Mouse (Mus musculus): ENCODE results near the gene Tppp. TPM values are rescaled to one million over a fixed set of nuclear protein-coding genes. Genes with fewer than 3 reads are reported as not detected.
"Not testable (repeated sequence)": the region's sequence is repeated elsewhere in the genome, so short reads cannot be mapped to it uniquely, and the experiment has no call there.

Gene Tppp
- 10 to 100 TPM; 17.2 to 24.1 TPM for total RNA-seq (2021)
- long read RNA-seq, experiment 1, full-length matches to known transcripts = 6 of 13 reads
- long read RNA-seq, experiment 1, partial matches to known transcripts = 1 of 13 reads
- long read RNA-seq, experiment 1, other reads (novel, unspliced or antisense) = 6 of 13 reads
- long read RNA-seq, experiment 2, full-length matches to known transcripts = 6 of 12 reads
- long read RNA-seq, experiment 2, partial matches to known transcripts = 1 of 12 reads
- long read RNA-seq, experiment 2, other reads (novel, unspliced or antisense) = 5 of 12 reads

DNA sequence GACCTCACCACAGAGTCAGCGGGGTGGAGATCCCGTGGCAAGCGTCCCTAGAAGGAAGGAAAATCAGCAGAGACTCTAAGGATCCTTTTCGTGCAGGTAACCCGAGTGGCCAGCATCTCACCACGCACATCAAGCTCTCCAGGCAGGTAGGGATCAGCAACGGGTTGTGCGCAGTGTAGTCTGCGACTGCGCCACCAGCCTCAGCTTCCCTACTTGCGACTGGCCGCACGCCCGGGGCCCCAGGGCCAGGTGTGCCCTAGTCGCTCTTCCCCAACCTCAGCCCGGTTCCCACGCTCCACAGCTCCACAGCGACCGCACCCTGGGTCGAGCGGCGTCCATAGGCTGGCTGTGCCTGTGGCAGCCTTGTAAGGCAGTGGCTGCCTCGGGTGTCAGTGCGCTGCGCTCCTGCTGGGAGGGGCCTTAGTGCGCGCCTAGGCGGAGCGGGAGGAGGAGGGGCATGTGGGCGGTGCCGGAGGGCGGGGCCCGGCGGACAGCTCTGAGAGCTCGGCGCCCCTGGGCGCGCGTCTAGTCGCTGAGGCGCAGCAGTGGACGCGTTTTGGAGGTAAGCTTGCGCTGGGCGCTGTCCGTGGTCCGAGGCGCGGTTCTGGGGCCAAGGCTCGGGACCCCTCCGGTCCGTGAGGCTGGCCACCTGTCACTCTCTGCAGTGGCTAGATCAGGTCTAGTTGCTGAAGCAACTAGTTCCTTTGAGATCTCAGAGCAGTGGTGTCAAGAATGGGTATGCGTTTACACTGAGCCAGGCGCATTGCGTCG is at the start of gene Tppp:
Gene Tppp (plus strand): TSS at position 460 of the 771 bp plus-strand sequence.
- intact Hi-C loops (cut with DNase I) = no loop called here
- peak; percentile 95 to 96 for DNase-seq

DNA sequence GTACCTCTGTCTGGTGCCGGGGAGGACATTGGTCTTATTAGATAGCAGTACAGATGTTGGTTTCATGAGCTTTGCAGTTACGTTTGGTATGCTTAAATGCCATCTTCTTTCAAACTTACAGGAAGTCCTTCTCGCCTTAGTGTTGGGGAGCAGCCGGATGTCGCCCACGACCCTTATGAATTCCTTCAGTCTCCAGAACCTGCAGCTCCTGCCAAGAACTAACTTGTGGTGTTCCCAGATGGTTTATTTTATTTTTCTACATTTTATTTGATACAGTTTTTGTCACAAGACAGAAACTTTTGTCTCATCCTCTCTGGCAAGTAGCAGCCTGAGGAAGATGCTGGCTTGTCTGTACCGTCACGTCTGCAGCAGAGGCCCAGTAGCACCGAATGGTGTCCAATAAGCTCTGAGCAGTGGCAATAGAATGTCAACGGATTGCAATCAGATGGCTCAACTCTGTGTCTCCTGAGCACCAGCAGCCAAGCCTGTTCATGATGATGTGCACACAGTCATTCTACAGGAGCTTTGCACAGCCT is 49.0 kb upstream of the Tppp start:
- no peak for DNase-seq
- intact Hi-C loops (cut with DNase I) = loop anchor here (10.0 kb wide), 1 partner anchor 215 kb away; no protein-coding TSS in a partner anchor

DNA sequence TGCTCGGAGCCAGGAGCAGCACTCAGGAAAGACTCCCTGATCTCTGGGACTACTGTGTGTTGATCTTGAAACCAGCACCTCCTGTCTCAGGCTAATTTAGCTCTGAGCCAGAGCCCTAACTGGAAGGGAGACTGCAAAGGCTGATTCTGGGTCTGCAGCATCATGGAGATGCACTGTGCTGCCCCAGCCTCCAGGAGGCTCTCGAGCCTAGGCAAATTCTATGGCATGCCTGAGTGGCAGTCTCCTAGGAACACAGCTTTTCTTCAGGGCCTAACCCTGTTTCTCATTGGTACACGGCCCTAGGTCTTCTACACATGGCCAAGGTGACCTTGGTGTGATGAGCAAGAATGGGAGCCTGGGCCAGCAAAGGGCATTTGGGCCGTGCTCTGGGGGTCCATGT is 48.0 kb upstream of the Tppp start:
- DNase-seq = no peak
- intact Hi-C loops (cut with DNase I) = loop anchor here (10.0 kb wide), 1 partner anchor 214 kb away; no protein-coding TSS in a partner anchor

DNA sequence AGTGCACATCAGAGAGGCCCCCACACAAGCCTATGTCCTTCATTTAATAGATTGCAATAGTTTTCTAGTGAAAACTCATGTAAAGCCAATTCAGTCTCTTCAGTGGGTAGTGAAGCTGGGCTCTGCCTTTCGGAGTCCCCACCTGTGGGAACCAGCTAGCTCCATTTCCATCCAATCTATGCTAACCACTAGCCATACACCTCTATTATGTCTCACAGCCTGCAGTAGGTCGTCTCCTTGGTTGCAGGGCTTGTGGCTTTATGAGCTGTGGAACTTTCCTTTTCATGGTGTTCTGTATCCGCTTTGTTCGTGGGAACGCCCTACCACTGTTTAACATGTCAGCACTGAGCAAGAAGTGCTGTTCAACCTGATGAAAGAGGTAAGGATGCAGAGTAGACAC is 45.7 kb upstream of the Tppp start, which contains the start of gene Zdhhc11:
Gene Zdhhc11 (plus strand): TSS at position 301 of the 400 bp plus-strand sequence.
- intact Hi-C loops (cut with DNase I) = loop anchor here (10.0 kb wide), 1 partner anchor 211 kb away; no protein-coding TSS in a partner anchor

DNA sequence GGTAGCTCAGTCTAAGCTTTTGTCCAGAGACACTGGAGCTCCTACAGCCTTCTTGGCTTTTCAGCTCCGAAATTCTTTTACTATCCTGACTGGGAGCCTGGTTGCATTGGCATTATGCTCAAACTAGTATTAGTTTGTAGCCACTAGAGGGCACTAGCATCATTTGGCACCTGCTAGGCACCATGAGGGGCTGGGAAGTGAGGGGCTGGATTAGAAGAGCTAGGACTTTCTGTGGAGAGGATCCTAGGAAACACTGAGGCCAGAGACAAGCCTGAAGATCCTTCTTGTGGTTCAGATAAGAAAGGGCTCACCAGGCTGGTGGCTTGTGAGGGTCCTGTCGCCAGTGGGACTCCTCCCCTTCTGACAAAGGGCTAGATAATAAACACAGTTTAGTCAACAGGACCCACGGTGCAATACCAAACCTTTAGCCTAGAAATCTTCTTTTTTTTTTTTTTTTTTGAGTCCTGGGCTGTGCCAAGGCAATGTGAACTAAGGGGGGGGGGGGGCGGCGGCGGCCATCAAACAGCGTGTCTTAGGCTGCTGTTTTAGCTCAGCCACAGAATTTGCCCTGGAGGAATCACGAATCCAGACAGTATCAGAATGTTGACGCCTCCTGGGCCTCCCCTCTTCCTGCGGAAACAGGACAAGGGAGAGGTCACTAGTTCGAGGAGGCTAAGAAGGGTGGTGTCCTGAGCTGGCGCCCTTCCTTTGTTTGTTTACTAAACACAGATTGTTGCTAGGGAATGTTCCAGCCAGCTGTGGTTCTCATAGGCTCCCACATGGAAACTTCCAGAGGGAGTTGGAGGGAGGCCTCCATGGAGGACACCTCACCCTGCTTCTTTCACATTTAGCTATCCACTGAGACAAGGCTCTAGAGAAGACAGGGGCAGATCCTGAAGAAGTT is 38.4 kb upstream of the Tppp start:
- intact Hi-C loops (cut with DNase I) = loop anchor here (1.0 to 5.0 kb wide), 2 partner anchors 56 to 127 kb away; no protein-coding TSS in a partner anchor
- DNase-seq = peak; percentile 81 to 87

More for the DNA sequence above, 45.7 kb upstream of the Tppp start, which contains the start of gene Zdhhc11:
- DNase-seq = no peak

DNA sequence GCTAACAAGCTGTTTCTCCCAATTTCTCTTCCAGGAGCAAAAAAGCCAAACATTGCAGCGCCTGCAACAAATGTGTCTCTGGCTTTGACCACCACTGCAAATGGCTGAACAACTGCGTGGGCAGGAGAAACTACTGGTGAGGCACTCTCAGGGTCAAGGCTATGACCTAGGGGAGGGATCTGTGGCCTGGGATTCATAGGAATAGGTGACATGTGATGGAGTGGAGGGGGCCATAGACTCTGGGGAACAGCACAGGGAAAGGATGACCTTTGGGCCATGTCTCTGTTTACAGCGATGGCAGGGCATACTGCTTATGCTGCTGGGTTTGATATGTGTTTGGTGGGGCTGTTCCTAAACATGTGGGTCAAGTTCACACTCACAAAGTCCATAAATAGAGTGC is 34.7 kb upstream of the Tppp start:
- intact Hi-C loops (cut with DNase I) = loop anchor here (5.0 kb wide), 1 partner anchor 123 kb away; no protein-coding TSS in a partner anchor
- no peak for DNase-seq

DNA sequence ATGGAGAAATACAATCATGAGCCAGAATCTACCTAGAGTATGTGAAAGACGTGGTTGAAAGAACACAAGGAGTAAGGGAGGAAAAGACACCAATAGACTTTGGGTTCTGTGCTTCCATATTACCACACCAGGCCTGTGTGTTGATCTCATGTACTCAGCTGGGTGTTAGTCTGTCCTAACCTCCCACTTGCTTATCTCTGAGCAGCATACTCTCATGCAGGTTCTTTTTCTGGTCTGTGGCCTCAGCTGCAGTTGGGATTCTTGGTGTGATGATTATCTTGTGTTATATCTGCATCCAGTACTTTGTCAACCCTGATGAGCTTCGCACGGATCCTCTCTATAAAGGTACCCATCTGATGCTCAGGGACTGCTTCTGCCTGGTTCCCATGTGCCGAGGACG is 32.3 kb upstream of the Tppp start:
- no peak for DNase-seq
- intact Hi-C loops (cut with DNase I) = no loop called here

DNA sequence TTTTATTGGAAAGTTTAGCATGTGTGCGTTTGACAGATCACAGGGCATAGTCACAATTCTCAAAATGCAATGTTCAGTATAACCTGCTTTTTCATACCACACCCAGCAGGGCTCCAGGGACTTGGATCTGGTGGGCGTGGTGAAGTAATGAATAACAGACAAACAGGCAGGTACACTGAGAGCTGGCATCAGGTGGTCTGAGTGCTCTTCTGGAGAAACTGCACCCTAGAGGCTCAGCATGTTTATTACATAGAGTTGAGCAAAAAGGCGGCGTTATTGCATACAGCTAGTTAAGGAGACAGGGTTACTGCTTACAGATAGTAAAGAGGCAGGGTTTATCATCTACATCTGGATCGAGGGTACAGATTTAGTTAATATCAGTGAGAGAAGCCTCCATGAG is 18.9 kb upstream of the Tppp start:
- intact Hi-C loops (cut with DNase I) = no loop called here
- DNase-seq = no peak

DNA sequence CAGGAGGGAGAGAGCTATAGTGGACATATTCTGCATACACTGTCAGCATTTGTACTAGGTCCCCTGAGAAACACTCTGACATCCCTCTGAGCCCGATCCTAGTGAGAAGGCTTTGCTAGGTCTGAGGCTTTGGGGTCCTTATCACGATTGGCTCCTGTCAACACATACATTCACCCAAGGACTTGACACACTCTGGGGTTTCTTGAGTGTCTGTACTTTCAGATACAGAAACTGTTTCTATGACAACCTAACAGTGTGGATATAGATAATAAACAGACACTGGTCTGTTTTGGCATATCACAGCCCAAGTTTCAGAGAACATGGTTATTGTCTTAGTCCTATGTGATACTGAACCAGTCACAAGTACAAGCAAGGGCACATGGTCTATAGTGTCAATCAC is 18.4 kb upstream of the Tppp start:
- no peak for DNase-seq
- intact Hi-C loops (cut with DNase I) = no loop called here

DNA sequence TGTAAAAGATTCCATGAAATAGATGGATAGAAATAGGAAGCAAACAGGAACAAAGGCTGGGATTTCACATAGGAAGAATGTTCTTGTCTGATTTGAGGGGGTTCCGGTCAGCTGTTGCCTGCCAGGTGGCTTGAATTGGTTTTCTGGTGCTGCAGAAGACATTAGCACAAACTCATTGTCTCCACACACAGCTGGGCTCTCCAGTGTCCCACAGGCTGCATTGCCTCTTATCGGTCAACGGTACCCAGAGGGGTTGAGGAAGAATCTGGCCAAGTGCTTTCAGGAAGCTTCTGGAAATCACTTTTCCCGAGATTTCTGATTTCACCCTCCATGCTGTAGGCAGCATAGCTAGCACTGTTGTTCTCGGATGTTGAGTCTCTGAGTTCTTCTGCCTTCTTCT is 17.9 kb upstream of the Tppp start:
- intact Hi-C loops (cut with DNase I) = no loop called here
- peak; percentile 23 to 29 for DNase-seq

DNA sequence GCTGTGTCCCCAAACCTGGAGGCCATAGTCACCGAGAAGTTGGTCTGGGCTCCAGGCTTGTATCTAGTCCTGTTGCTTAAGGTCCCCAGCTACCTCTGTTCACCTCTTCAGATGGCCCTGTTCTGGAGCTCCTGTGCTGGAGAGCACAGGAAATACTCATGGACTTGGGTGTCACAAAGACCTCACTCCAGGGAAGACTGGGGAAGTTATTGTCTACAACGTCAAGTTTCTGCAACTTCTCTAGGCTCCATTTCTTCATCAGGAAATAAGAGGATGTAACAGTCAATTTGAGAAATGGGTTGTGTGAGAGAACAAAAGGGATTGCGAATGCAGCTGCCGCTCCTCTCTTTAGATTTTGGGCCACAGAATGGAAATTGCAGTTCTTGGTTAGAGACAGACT is 12.8 kb upstream of the Tppp start:
- intact Hi-C loops (cut with DNase I) = no loop called here
- no peak for DNase-seq

DNA sequence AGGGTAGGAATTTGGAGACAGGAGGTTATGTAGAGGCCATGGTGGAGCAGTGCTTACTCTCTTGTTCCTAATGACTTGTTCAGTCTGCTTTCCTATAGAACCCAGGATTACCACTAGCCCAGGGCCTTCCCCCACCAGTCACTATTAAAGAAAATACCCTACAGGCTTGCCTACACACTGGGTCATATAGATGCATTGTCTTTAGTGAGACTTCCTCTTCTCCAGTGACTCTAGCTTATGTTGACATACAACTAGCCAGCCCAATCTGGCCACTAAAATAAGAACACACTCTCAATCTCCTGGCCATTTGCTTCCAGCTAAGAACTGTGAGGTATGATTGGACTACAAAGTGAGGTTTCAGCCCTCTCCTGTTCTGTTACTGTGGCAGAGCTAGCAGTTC is 8.7 kb upstream of the Tppp start:
- intact Hi-C loops (cut with DNase I) = no loop called here
- no peak for DNase-seq

DNA sequence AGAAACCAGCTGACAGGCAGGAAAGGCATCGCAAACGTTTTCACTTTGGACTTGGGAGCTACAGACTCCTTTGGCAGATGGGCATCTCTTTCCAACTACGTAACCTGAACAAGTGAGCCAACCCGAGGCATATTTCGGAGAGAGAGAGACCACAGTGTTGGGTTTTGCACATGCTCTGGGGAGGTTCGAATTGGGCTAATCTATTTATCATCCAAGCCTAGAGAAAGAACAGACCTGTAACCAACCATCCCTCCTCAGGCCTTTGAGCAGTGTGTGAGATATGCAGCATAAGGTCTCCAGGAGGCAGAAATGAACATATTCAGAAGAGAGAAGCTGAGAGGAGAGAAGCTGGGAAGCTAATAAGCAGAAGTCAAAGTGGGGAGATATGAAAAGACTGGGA is 8.2 kb upstream of the Tppp start:
- DNase-seq = no peak

DNA sequence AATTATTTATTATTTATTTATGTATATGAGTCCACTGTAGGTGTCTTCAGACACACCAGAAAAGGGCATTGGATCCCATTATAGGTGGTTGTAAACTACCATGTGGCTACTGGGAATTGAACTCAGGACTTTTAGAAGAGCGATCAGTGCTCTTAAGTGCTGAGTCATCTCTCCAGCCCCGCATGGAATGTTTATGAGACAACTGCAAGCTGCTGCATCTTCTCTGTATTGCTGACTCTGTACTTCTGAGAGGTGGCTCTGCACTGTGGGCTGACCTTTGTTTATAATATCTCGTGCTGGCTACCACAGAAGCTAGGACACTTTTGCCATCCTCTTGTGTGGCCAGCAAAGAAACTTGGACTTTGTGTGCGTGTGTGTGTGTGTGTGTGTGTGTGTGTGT is 7.7 kb upstream of the Tppp start:
- DNase-seq = no peak
- intact Hi-C loops (cut with DNase I) = no loop called here

More for the DNA sequence above, 8.2 kb upstream of the Tppp start:
- intact Hi-C loops (cut with DNase I) = no loop called here

DNA sequence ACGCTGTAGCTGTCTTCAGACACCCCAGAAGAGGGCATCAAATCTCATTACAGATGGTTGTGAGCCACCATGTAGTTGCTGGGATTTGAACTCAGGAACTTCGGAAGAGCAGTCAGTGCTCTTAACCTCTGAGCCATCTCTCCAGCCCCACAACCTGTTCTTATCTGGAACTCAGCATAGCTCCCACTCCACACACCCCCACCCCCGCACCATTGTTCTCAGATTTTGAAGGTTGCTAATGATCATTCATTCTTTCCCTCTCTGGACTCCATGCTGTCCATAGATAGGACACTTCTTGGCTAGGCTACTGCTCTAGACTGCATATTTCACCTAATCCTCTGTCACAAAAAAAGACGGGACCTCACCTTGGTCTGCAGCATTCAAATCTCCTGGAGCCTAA is 2.3 kb upstream of the Tppp start:
- DNase-seq; intact Hi-C loops (cut with DNase I): not testable (repeated sequence)

DNA sequence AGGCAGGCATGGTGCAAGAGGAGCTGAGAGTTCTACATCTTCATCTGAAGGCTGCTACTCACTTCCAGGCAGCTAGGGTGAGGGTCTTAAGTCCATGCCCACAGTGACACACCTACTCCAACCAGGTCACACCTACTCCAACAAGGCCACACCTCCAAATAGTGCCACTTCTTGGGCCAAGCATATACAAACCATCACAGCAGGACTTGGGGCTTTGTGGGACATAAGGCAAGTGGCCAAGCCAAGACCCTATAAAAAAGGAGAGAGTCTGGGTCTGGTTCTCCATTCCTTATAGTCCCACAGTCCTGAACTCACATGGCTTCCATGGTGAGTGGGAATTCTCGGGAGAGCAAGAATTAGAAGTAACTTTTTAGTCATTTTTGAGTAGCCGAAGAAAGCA is 991 bp upstream of the Tppp start:
- intact Hi-C loops (cut with DNase I) = not testable (repeated sequence)

DNA sequence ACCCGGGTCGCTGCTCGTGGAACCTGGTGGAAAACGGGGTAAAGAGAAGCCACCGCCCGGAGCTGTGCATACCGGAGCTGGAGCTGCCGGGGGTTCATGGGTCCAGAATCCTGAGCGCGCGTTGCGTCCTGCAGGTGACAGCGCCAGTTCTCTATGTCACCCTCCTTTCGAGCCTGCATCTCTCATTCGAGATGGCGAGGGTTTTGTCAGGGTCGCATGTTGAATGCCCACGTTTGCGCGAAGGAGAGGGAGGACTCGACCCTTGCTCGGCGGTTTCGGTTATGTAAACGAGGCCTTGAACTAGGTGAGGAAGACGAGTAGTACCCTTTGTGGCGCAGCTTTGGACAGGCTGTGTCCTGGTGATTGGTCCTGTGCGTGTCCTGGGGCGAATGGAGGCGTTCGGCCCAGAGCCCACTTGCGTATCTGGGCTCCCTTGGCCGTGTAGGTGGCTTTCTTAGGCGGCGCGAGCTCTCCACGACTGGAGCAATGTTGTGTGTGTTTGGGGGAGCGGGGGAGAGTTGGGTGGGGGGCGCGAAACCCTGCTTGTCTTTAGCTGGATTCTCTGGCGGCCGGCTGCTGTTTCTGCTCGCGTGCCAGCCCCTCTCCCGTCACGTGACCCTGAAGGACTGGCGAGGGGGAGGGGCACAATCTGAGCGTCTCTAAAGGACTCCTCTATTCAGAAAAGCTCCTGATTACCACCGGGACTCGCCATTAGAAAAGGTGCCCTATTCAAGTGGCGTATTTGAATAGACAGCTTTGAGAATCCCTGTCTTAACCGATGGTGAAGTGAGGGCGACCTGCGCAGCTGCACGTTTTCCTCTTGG is 796 bp downstream of the Tppp start:
- intact Hi-C loops (cut with DNase I) = no loop called here
- peak; percentile 76 to 77 for DNase-seq

More for the DNA sequence above, 991 bp upstream of the Tppp start:
- DNase-seq = not testable (repeated sequence)

DNA sequence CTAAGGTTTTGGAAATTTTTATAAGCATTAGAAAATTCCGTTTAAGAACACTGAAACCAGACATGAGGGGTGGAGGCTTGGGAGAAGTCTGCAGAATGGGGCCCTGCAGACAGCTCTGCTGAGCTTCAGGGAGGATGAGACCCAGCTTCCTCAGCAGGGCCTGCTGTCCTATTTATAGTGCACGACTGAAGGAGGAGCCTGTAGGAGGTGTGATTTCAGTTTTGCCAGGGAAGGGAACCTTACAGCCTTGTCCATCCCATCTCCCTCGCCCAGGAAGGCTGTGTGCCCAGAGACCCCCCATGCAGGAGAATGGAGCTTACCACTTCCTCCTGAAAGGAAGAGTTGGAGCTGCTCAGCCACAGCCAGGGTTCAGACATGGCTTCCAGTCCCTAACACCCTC is 1.5 kb downstream of the Tppp start:
- no peak for DNase-seq
- intact Hi-C loops (cut with DNase I) = no loop called here

DNA sequence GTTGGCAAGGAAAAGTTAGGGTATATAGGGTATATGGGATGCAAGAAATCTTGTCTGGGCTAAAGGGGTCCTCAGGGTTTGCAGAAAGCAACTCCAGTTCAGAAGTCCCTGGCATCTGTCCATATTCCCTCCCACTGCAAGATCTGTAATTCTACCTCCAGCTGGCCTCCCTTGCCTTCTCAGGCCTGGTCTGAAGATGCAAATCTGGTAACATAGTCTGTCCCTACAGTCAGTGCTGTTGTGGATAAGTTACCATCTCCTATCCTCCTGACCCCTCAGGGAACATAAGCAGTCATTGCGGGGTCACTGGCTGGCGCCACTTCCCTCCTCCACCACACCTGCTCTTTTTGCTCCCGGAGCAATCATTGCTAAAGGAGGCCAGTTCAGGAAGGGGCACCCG is 6.7 kb downstream of the Tppp start:
- intact Hi-C loops (cut with DNase I) = no loop called here

More for the DNA sequence above, 6.7 kb downstream of the Tppp start:
- no peak for DNase-seq

Measured in heart, postnatal 14 days (tissue).